Mouse (Mus musculus): ENCODE measurements around the gene Vipas39.

GRCm38 (mm10) chr12:87224950-87225349 is 41.1 kb downstream of the Vipas39 start:
- no peak for TF ChIP-seq GATA1 (IDR thresholded peaks at IDR 0.05; ENCODE audit: low read length)
- no peak for TF ChIP-seq TAL1 (IDR thresholded peaks at IDR 0.05; ENCODE audit: low read length)

All from erythroblast, embryonic 14.5 days (primary cell).